Mouse (Mus musculus): ENCODE measurements around the gene Dis3l.

DNA sequence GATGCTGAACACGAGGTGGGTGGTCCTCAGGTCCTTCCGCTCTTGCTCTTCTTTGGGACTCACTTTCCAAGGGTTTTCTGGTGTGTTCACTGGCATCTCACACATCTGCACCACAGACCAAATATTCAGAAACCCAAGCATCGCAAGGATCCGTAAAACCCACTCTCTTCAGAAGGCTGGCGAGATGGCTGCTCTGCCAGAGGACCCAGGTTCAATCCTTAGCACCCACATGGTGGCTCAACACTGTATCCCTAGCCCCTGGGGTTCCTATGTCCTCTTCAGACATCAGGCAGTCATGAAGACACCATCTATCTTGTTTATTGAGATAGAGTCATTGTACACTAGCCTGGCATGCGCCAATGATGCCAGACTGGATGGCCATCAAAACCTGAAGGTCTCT is 26.4 kb downstream of the Dis3l start:
- TF ChIP-seq CTCF (IDR thresholded peaks at IDR 0.05; ENCODE audit: low read depth) (no peak), EP300 (IDR thresholded peaks at IDR 0.05; ENCODE audit: low read depth) (no peak)
